Mouse (Mus musculus): Measurements from ENCODE around the gene Rdm1.
"Not testable (repeated sequence)": the region's sequence is repeated elsewhere in the genome, so short reads cannot be mapped to it uniquely, and the experiment has no call there.

Rdm1 gene

DNA sequence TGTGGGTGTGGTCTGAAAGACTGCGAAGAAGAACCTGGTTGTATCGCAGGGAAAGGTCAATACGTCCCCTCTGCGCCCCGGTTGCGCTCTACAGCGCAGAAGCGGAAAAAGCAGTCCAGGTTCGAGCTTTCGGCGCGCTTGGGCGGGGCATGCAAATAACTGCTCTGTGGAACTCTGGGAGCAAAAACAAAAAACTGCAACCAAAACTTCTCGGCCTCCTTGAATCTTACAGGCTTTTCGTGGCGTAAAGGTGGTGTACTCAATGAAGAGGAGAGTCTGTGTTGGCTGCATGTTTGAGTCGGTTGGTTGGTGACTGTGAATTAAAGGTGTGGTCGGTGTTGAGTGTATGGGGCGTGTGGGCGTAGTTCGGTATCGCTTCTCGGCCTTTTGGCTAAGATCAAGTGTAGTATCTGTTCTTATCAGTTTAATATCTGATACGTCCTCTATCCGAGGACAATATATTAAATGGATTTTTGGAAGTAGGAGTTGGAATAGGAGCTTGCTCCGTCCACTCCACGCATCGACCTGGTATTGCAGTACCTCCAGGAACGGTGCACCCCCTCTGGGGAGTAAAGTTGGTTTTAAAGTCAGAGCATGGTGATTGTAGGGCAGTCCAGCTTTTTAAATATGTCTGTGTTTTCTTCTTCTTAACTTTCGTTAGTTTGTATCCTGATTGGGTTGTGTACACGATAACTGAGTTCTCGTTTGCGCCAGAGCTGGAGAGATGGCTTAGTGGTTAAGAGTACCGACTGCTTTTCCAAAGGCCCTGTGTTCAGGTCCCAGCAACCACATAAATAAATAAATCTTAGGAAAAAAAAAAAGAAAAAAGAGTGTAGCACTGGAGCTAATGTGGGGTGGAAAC, at the start of gene Rdm1:
Gene Rdm1, plus strand, starts transcription at position 201 of the 862 bp plus-strand sequence.
- DNase-seq (ENCODE audit: low spot score) = peak; percentile 78

DNA sequence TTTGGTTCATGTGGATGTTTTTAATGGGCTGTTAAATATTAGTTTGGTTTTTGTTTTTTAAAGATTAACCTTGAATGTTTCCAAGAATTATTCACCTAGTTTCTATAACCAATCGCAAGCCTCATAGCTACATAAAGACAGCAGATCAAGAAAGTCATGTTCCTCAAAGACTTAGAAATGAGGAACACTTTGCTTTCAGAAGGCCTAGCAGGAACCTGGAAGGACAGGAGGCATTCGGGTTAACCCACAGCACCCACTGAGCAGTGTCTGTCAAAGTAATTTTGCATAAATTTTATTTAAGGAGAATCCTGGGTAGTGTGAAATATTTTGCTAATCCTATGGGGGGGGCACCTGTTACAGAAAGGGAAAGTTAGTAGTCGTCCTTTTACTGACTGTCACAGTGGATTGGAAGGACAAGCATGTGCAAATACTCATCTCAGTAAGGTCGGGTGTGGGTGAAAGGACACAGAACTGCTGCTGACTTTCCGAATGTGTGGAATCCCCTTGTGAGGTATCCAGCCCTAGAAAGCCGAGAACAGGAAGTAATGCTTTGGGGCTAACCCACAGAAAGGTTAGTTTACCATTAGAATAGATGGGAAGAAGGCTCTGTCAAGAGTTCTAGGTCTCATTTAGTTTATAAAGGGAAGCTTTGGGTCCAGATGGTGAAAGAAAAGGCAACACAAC, 45.8 kb upstream of the Rdm1 start:
- no peak for DNase-seq (ENCODE audit: low spot score)

DNA sequence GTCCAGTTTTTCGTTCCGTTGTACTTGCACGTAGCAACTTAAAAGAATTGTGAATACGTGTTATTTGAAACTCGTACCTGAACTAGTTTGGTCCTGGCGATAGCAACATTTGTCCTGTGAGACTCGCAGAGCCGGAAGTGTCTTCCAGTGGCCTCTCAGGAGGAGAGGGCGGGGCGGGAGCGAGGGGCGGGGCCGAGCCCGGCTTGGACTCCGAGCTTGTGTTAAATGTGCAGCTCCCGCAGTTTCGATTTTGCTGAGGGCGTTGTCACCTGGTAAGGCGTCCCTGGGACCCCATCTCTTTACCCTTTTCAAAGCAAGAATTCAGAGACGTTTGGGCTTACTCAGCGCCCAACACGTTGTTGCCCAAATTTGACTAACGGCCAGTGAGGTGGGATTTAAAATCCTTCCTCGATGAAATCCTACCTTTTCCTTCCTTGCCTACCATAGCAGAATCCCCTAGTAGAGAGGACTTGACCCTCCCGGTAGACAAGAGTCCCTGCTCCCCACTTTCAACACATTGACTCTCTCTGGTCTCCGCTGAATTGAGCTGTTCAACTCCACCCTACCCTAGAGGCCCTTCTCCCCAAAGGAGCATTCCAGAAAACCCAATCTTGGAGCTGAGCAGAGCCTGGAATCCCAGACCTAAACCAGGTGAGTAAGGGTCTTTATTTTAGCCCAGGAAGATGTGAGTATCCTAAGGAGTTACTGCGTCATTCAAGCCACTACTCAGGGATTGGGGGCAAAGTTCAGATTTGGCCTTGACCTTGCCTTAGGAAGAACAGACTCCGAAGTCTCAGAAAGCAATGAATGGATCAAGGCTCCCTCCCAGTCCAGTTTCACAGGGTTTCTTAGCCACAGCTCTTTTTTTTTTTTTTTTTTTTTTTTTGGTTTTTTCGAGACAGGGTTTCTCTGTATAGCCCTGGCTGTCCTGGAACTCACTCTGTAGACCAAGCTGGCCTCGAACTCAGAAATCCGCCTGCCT, 44.6 kb upstream of the Rdm1 start, which contains the start of gene Tmem106a:
Gene Tmem106a, plus strand, starts transcription at position 189 of the 982 bp plus-strand sequence.
- DNase-seq (ENCODE audit: low spot score) = peak; percentile 41

DNA sequence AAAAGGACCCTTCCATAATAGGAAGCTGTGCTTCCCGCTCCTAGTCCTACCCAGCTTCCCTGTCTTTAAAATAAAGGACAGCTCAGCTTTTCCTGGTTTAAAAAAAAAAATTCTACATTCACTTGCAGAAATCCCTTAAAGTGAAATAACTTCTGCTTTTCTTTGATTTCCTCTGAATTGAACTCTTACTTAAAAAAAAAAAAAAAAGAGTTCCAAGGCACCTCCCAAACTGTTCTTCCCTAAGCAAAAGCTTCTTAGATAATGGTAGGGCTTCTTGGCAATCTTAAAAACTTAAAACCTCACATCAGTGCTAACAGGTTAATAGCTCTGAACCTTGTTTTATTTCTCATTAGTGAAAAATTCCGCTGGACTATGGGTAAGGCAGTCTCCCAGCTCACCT, 43.8 kb upstream of the Rdm1 start:
- no peak for DNase-seq (ENCODE audit: low spot score)

DNA sequence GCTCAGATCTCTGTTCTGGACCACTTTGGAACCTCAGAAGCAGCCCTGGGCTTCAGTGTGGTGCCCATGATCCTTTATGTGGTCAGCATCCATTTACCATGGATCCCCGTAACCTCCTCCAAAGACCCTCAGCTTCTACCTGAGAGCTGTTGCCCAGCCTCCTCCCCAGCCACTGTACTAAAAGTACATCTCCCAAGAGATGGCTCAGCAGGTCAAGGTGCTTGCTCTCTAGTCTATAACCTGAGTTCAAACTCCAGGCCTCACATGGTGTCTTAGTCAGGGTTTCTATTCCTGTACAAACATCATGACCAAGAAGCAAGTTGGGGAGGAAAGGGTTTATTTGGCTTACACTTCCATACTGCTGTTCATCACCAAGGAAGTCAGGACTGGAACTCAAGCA, 42.0 kb upstream of the Rdm1 start:
- DNase-seq (ENCODE audit: low spot score) = not testable (repeated sequence)

DNA sequence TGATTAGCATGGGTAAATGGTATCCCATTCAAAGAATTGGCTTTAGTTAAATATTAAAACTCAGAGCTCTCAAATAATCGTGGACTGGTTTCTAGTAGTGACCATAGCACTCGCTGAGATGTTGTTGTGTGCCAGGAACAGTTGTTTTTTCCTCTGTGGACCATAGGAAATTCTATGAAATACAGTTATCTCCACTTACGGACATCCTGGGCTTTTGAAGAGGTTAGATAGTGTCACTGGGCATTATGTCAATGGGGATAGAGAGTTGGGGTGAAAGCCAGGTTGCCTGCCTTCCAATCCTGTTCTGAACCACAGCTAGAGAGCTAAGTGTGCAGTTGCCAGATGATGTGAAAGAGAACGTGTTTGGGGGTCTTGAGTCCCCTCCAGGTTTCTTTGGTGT, 41.2 kb upstream of the Rdm1 start:
- DNase-seq (ENCODE audit: low spot score) = no peak

DNA sequence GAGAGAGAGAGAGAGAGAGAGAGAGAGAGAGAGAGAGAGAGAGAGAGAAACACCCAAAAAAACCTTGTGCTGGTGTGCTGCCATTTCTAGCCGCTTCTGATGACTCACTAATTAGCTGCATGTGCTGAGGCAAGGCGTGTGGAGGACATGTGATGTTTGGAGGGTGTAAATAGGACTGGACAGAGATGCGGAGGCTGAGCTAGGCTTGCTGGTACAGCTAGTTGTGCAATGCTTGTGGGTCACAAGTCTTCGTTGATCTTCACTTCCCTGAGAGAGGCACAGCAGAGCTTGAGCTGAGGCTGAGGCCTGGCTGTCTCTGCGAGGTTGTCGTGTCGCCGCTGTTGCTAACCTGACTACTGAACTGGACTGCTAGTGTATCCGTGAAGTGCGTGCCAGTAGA, 39.3 kb upstream of the Rdm1 start:
- peak; percentile 16 for DNase-seq (ENCODE audit: low spot score)

DNA sequence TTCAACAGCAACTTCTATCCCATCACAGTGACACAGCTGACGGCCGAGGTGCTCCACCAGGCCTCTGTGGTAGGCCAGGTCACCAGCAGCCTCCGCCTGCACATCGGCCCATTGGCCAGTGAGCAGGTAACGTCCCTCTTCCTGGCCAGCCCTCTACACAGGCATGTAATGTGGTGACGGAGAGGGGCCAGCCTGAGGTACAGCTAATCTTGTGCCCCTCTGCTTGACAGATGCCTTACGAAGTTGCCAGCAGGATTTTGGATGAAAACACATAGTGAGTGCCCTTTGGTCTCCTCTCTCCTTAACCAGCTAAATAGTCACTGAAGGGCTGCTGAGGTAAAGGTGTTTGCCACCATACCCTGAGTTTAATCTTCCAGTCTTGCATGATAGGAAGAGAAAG, 38.1 kb upstream of the Rdm1 start:
- no peak for DNase-seq (ENCODE audit: low spot score)

DNA sequence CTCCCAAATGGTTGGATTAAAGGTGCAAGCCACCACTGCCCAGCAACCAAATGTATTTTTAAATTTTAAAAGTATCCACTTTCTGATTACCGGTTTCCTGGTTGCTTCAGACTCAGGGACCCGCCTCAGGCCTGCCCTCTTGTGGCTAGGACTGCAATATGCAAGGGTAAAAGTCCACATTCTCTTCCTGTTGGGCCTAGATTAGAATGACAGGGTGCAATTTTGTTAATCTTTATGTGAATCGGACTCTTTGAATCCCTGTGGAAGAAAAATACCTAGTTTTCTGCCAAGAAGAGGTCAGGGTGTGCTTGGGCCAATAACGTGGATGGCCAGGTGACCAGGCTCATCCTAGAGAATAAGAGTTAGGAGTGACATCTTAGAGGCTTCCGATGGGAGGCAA, 37.6 kb upstream of the Rdm1 start:
- DNase-seq (ENCODE audit: low spot score) = no peak

DNA sequence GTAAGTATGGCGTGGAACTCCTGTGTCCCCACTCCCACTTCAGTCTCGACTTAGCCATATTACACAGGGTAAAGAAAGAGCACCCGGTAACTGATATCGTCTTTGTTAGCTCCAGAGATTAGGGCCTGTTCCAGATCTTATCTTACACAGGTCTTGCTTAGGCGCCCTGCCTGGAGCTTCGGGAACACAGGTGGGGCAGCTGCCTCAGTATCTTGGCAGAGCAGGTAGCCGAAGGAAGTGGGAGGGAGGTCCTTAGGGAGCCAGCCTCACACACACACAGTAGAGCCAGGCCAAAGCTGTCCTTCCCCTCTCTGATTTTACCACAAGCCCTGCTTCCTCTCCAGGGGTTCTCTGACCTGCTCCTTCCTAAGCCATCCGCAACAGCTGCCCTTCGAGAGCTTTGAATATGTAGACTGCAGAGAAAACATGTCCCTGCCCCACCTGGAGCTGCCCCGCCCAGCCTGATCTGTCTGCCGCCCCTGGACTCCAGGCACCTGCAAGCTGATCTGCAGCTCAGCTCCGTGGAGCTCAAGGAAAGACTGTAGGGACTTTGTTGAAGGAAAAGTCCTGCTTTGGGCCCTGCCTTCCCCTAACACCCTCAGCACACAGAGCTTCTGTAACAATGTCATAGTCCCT, 36.9 kb upstream of the Rdm1 start:
- no peak for DNase-seq (ENCODE audit: low spot score)

DNA sequence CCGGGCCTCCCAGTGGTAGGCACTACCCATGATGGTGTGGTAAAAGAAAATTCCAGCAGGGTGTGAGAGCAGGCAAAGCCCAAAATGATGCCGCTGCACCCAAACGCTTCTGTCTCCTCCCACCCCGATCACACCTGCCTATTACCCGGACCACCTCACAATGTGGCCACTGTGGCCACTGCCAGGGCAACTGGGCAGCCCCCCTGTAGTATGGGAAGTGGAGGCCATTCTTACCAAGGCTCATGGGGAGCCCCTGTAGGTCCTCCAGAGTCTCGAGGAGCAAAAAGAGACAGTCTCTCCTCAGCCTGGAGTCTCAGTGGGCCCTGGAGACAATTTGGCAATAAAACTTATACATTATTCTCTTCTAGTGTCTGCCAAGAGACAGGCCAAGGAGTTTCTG, 27.8 kb upstream of the Rdm1 start, which contains the start of gene Gm11634:
Gene Gm11634, minus strand, starts transcription at position 101 of the 400 bp plus-strand sequence.
- no peak for DNase-seq (ENCODE audit: low spot score)

DNA sequence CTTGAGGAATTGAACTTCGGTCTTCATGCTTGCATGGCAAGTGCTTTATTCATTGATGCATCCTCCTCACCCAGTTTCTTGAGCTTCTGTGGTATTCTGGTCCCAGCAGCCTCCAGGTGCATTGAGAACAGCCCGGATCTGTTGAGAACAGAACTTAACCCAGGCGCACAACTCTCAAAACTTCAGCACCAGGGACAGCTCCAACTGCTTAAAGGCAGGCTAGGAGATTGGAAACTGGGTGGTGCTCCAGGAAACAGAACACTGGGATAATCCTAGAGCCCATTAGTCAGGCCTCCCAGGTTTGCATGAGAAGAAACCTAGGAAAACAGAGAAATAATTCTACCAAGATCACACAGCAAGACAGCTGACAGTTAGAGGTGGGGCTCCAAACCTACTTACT, 24.5 kb upstream of the Rdm1 start:
- peak; percentile 18 for DNase-seq (ENCODE audit: low spot score)

DNA sequence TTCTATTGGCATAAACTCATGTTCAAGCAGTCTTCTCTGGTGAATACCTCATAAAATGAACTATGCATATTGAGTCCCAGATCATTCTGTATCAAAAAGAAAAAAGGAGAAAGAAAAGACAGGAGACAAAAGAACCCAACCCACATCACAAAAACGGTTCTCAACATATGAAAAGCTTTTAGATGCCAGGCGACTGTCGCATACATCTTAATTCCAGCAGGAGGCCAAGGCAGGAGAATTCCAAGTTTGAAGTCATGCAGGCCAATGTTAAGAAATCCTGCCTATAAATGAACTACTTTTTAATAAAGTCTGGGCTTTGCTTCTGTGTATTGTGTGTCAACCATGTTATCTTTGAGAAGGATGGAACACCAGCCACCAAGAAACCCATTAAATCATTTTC, 22.9 kb upstream of the Rdm1 start:
- DNase-seq (ENCODE audit: low spot score) = no peak

DNA sequence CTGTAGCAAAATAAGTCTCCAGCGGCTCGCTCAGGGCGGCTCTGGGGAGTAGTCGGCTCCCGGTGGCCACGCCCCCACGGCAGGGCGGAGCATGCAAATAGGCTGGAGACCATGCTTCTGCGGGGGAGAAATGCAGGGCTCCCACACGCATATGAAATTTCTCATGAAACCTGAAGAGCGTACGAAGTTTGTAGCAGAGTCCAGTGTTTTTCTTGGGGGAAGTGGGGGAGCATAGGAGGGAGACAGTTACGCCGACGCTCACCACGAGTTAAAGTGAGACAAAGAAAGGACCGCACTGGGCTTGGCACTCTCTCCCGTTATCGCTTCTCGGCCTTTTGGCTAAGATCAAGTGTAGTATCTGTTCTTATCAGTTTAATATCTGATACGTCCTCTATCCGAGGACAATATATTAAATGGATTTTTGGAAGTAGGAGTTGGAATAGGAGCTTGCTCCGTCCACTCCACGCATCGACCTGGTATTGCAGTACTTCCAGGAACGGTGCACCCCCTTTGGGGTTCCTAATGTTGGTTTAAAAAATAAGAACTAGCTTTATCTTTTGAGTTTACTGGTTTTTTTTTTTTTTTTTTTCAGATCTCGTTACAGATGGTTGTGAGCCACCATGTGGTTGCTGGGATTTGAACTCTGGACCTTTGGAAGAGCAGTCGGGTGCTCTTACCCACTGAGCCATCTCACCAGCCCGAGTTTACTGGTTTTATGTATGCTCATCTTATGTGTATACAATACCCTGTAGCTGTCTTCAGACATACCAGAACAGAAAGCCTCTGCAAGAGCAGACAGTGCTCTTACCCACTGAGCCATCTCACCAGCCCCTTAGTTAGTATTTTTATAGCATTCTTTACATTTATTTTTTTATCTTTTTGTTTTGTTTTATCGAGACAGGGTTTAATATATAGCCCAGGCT, 22.2 kb upstream of the Rdm1 start:
- peak; percentile 55 for DNase-seq (ENCODE audit: low spot score)

DNA sequence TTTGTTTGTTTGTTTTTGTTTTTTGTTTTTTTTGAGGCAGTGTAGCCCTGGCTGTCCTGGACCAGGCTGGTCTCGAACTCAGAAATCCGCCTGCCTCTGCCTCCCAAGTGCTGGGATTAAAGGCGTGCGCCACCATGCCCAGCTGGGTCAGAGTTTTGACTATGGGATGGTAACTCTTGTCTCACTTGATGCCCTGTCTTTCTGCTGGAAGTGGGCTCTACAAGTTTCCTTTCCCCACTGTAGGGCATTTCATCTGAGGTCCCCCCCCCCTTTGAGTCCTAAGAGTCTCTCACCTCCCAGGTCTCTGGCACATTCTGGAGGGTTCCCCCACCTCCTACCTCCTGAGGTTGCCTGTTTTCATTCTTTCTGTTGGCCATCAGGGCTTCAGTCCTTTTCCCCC, 19.9 kb upstream of the Rdm1 start:
- not testable (repeated sequence) for DNase-seq (ENCODE audit: low spot score)

DNA sequence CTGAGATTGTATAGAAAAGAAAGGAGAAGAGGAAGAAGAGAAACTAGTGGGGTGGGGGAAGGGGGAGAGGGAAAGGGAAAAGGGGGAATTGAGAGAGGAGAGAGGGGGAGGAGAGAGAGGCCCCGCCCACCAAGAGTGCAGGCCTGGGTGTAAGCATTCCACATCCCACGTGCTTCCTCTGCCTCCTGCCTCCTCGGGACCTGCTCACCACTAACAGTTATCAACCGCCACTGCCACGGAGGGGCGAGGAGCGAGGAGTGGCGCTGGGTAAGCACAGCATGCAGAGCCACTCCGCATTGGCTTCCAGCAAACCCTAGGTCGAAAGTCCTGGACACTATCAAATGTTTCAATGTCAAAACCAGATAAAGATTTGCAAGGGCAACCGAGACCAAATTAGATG, 16.6 kb upstream of the Rdm1 start:
- DNase-seq (ENCODE audit: low spot score) = no peak

DNA sequence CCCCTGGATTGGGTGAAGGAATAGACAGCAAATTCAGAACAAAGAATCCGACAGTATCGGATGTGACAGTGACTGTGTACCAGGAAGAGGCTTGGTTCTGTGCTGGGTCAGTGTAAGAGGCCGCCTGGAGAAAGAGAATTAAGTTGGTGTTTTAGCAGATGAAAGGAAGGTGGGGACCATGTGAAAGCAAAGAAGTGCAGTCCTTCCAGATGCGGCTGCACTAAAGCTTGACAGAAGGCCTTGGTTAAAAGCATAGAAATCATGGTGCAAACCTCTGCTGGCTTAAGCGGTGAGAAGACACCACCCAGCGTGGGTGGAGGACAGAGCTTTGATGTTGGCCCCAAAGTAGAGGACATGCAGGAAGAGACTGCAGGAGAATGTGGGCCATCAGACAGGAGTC, 13.4 kb upstream of the Rdm1 start:
- DNase-seq (ENCODE audit: low spot score) = no peak

DNA sequence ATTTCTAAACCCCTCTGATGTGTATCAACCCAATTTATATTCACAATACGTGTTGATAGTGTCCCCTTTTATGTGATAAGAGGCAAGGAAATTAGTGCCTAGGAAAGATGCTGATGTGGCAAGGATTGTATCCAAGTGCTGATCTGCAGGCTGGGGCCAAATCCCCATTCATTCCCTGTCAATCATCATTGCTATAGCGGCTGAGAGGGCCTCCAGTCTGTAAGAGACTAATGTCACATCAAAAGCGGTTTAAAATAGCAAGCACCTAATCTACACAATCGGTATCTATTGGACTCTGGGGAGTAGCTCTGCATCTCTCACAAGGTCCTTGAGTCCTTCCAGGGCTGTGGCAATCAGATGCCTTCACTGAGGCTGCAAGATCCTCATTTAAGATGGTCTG, 12.9 kb upstream of the Rdm1 start:
- DNase-seq (ENCODE audit: low spot score) = no peak

DNA sequence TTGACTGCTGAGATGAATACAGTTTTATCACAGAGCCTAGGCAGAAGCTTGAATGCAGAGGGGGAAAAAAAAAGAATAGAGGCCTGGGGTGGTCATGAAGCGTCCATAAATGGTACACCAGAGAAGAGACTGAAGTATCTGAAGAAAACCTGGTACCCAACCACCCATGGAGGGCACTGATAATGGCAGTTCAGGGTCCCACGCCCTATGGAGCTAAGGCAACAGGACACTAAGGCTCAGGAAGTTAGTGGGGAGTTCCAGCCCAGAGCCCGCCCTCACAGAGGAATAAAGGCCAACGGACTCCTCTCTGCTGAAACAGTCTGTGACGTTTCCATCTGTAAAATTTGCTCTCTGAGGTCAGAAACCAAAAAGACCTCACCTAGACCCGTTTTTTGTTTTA, 11.6 kb upstream of the Rdm1 start:
- DNase-seq (ENCODE audit: low spot score) = no peak

DNA sequence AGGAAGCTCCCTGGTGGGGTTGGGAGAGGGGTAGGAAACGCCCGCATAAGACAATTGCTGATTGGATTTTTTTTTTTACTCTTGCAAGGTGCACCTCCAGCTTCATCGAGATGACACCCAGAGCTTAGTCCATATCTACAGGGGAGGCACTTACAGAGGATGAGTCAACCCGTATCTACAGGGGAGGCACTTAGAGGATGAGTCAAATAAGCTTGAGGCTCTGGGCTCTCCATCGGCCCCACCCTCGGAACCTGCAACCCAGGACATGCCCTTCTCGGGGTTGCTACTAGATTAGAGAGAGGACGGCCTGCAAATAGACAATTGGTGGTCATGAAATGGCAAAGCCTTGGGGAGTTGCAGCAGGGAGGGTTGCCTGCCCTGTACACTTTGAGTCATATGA, 10.9 kb upstream of the Rdm1 start:
- no peak for DNase-seq (ENCODE audit: low spot score)
